Mouse (Mus musculus) fat pad, adult 2 months (tissue): ENCODE results near the gene Otud6a.
A peak's percentile ranks its signal among the peaks of the same experiment; 100 is the strongest.
"Not testable (repeated sequence)": the region's sequence is repeated elsewhere in the genome, so short reads cannot be mapped to it uniquely, and the experiment has no call there.

Source experiments
- DNase-seq: peaks from one replicate; pipeline ENCODE4 v3.0.0-alpha.2; 2011; ENCODE audit warnings: low read depth, low spot score; ENCODE audit errors: extremely low read depth

Gene Otud6a

GRCm38 (mm10) chrX:100428693-100429092 is at the start of gene Otud6a:
Gene Otud6a, plus strand, starts transcription at chrX:100429013.
- no peak for DNase-seq

- no peak for DNase-seq
These were observed 38.9 kb upstream of the Otud6a start for GRCm38 (mm10) chrX:100389887-100390286.

GRCm38 (mm10) chrX:100392304-100392703 is 36.5 kb upstream of the Otud6a start:
- no peak for DNase-seq

- DNase-seq, result no peak
These were observed 34.5 kb upstream of the Otud6a start for GRCm38 (mm10) chrX:100394223-100394861.

GRCm38 (mm10) chrX:100395026-100395425 is 33.8 kb upstream of the Otud6a start:
- DNase-seq, result no peak

DNA sequence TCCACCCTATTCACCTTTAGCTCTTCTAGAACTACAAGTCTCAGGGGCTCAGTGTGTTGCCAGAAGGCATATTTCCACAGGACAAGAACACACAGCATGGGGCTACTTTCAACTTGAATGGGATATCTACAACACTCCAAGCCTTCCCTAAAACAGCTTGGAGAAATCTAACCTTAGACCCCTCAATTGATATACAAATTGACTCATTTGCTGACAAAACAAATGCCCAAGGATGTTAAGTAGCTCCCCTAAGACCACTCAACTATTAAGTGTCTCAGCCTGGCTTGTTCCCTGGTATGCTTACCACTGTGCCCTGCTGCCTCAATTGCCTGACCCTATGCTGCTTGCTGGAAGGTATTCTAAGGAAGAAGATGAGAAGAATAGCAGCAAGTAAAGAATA is 27.9 kb upstream of the Otud6a start:
- DNase-seq, result no peak

DNA sequence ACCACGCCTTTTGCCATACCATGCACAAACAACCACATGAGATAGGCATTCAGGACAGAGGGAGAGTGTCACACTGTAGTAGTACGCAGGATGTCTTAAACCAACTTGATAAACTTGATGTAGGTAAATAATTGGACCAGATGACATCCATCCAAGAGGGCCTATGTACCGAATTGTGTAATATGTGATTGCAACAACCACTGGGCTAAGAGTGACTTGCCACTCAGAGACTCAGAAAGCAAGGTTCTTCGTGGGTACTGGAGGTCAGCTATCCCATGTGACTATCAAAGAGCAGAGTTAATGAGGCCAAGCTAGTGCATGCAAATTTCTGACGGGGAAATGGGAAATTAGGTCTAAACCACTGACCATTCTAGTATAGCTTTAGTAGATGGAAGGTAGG is 27.2 kb upstream of the Otud6a start:
- no peak for DNase-seq

GRCm38 (mm10) chrX:100409245-100409644 is 19.6 kb upstream of the Otud6a start:
- no peak for DNase-seq

DNA sequence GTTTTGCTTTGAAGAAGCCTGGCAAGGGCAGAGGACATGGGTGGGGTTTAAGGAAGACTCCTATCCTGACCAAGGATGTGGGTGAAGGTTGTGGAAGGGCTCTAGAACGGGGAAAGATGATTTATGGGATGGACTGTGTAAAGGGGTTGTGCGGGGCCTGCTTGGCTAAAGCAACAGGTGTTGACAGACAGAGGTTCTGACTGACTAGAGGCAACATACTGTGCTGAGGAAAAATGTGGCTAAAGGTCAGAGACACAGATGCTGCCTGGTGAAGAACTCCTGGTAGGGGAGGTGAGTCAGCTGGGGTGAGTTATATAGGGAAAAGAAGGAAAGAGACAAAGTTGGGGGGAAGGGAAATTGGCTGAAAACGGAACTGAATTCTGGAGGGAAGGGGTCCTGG is 3.5 kb downstream of the Otud6a start:
- no peak for DNase-seq

DNA sequence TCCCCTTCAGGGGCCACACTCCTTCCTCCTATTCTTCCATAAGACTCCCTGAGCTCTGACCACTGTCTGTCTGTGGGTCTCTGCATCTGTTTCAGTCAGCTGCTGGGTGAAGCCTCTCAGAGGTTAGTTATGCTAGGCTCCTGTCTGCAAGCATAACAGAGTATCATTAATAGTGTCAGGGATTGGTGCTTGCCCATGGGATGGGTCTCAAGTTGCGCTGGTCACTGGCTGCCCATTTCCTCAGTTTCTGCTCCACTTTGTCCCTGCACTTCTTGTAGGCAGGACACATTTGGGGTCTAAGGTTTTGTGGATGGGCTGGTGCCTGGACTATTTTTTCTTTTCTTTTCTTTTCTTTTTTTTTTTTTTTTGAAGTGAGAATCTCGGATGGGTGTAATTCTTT is 13.8 kb downstream of the Otud6a start, which contains the start of gene Awat2:
TSS of gene Awat2 (minus strand) at position 101 of the 400 bp plus-strand sequence.
- DNase-seq, result not testable (repeated sequence)

- DNase-seq, result no peak
These were observed 14.7 kb downstream of the Otud6a start for GRCm38 (mm10) chrX:100443532-100443931.

DNA sequence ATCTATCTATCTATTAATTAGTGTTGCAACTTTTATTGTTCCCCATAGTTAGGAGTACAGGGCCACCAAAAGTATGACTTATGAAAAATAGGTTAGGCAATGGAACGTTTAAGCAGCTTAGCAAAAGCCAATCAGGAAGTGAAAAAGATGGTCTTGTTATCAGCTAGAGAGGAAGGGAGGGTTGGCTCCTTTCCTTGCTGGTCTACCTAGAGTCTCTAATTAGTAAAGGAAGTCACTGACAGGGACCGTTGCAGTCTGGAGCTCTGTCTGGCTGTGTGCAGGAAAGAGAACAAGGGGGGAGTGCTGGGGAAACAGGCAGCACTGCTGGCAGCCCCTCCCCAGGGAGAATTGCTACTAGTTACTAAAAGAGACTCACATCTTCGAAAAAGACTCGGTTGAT is 39.2 kb downstream of the Otud6a start:
- no peak for DNase-seq

DNA sequence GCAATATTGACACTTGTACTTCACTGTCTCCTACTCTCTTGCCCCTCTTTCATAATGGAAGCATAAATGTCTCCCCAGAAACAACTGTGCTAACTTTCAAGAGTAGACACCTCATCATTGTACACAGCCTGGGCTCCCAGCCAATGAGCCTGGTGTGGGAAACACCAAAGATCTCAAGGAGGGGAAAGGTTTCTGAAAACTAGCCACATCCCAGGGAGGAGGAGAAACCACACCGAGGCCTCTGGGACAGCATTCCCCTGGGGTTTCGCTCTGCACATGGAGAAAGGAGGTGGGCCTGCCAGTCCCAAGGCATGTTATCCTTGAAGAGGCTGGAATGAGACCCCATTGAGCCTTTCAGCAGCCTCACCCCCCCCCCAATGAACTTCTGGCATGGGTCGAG is 41.3 kb downstream of the Otud6a start:
- no peak for DNase-seq

GRCm38 (mm10) chrX:100471491-100471890 is 42.7 kb downstream of the Otud6a start:
- DNase-seq, result no peak

- DNase-seq, result peak; percentile 87
These were observed 46.9 kb downstream of the Otud6a start for GRCm38 (mm10) chrX:100475569-100476223.
